Mouse (Mus musculus): Measurements from ENCODE around the gene Ccnj. TPM values are rescaled to one million over a fixed set of nuclear protein-coding genes. Genes with fewer than 3 reads are reported as not detected.

The Ccnj gene
- polyA plus RNA-seq, 1 experiment from 2014 or later = 23.2 TPM

GRCm38 (mm10) chr19:40872955-40873665 is 42.0 kb downstream of the Ccnj start:
- peak; percentile 98 for ATAC-seq
- H3K9ac ChIP-seq (replicated peaks; ENCODE audit: low read depth, low read length) = peak overlapping the region; percentile 64
- no peaks in the 10 kb centered on the region; the same call in 1 of the 2 replicates for H3K9me3 ChIP-seq (ENCODE audit: control insufficient read depth, low read length)
- WGBS = 2% methylated on average over 51 of the region's 51 CpGs
- H3K4me3 ChIP-seq (replicated peaks; ENCODE audit: low read length) = peak overlapping the region; percentile 57
- H3K4me2 ChIP-seq (ENCODE audit: low read length) = peak overlapping the region; percentile 66
- peak overlapping the region; percentile 84 for H3K27ac ChIP-seq (ENCODE audit: low read length)
- H3K36me3 ChIP-seq (ENCODE audit: control insufficient read depth, insufficient read depth) = no peaks in the 10 kb centered on the region
- H3K27me3 ChIP-seq (replicated peaks; ENCODE audit: control insufficient read depth, insufficient read depth, low read length) = peaks cover 44% of the 10 kb centered on the region
- no peaks in the 10 kb centered on the region for H3K4me1 ChIP-seq (replicated peaks; ENCODE audit: control insufficient read depth, insufficient read depth, low read length)

GRCm38 (mm10) chr19:40881700-40882099 is 50.6 kb downstream of the Ccnj start:
- no peak overlapping the region for H3K27ac ChIP-seq (ENCODE audit: low read length)

GRCm38 (mm10) chr19:40888887-40889286 is 57.8 kb downstream of the Ccnj start:
- Histone ChIP-seq H3K4me1 (replicated peaks; ENCODE audit: control insufficient read depth, insufficient read depth, low read length) (no peaks in the 10 kb centered on the region), H3K4me2 (ENCODE audit: low read length) (no peak overlapping the region), H3K36me3 (ENCODE audit: control insufficient read depth, insufficient read depth) (no peaks in the 10 kb centered on the region), H3K27me3 (replicated peaks; ENCODE audit: control insufficient read depth, insufficient read depth, low read length) (peaks cover 53% of the 10 kb centered on the region), H3K9ac (replicated peaks; ENCODE audit: low read depth, low read length) (no peak overlapping the region), H3K9me3 (ENCODE audit: control insufficient read depth, low read length) (peaks cover 3% of the 10 kb centered on the region; the same call in 1 of the 2 replicates), H3K27ac (ENCODE audit: low read length) (no peak overlapping the region), H3K4me3 (replicated peaks; ENCODE audit: low read length) (no peak overlapping the region)
- ATAC-seq = no peak
- WGBS = 83% methylated on average over 1 of the region's 1 CpGs

More at GRCm38 (mm10) chr19:40881700-40882099, 50.6 kb downstream of the Ccnj start:
- Histone ChIP-seq H3K9me3 (ENCODE audit: control insufficient read depth, low read length) (no peaks in the 10 kb centered on the region), H3K4me1 (replicated peaks; ENCODE audit: control insufficient read depth, insufficient read depth, low read length) (no peaks in the 10 kb centered on the region), H3K4me3 (replicated peaks; ENCODE audit: low read length) (no peak overlapping the region), H3K36me3 (ENCODE audit: control insufficient read depth, insufficient read depth) (no peaks in the 10 kb centered on the region), H3K4me2 (ENCODE audit: low read length) (no peak overlapping the region), H3K9ac (replicated peaks; ENCODE audit: low read depth, low read length) (no peak overlapping the region), H3K27me3 (replicated peaks; ENCODE audit: control insufficient read depth, insufficient read depth, low read length) (peaks cover 53% of the 10 kb centered on the region)
- ATAC-seq = no peak
- 84% methylated on average over 4 of the region's 4 CpGs for WGBS

DNA sequence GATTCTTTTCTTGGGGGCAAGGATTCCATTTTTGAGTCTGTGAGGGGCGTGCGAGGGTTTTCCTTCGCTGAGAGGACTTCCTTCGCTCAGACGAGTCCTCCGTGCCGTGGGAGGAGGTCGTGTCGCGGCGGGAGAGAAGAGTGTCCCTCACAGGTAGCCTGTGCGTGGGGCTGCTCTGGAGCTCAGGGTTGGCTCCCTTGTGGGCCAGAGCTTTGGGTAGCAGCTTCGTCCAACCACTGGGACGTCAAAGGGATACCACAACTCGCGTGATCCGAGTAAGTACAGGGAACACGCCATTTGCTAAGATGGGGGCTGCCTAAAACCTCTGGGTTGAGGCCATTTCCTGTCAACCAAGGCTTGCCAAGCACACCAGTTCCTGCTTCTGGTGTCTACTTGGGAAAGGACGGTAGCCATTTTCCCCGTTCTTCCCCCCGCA is 63.0 kb downstream of the Ccnj start:
- no peaks in the 10 kb centered on the region for H3K36me3 ChIP-seq (ENCODE audit: control insufficient read depth, insufficient read depth)
- ATAC-seq = peak; percentile 39; the same call in 1 of the 2 replicates
- WGBS = 45% methylated on average over 21 of the region's 21 CpGs

GRCm38 (mm10) chr19:40894519-40895392 is 63.7 kb downstream of the Ccnj start, which contains the start of gene Zfp518a:
Zfp518a (plus strand) TSS chr19:40894705.
- peak within 1 kb of the TSS; percentile 84 for H3K4me3 ChIP-seq (replicated peaks; ENCODE audit: low read length)
- peaks cover 5% of the 10 kb centered on the region; the same call in 1 of the 2 replicates for H3K9me3 ChIP-seq (ENCODE audit: control insufficient read depth, low read length)
- peak within 1 kb of the TSS; percentile 78 for H3K9ac ChIP-seq (replicated peaks; ENCODE audit: low read depth, low read length)
- ATAC-seq = peak; percentile 96
- H3K4me1 ChIP-seq (replicated peaks; ENCODE audit: control insufficient read depth, insufficient read depth, low read length) = peaks cover 4% of the 10 kb centered on the region
- no peaks in the 10 kb centered on the region for H3K36me3 ChIP-seq (ENCODE audit: control insufficient read depth, insufficient read depth)
- peaks cover 25% of the 10 kb centered on the region for H3K27me3 ChIP-seq (replicated peaks; ENCODE audit: control insufficient read depth, insufficient read depth, low read length)
- peak within 1 kb of the TSS; percentile 93 for H3K27ac ChIP-seq (ENCODE audit: low read length)
- under 1% methylated on average over 80 of the region's 89 CpGs for WGBS
- peak within 1 kb of the TSS; percentile 69 for H3K4me2 ChIP-seq (ENCODE audit: low read length)

More for the DNA sequence above, 63.0 kb downstream of the Ccnj start:
- H3K27me3 ChIP-seq (replicated peaks; ENCODE audit: control insufficient read depth, insufficient read depth, low read length) = peaks cover 28% of the 10 kb centered on the region
- peak overlapping the region; percentile 69 for H3K4me2 ChIP-seq (ENCODE audit: low read length)
- H3K9ac ChIP-seq (replicated peaks; ENCODE audit: low read depth, low read length) = peak overlapping the region; percentile 78
- H3K4me3 ChIP-seq (replicated peaks; ENCODE audit: low read length) = peak overlapping the region; percentile 84
- peaks cover 5% of the 10 kb centered on the region; the same call in 1 of the 2 replicates for H3K9me3 ChIP-seq (ENCODE audit: control insufficient read depth, low read length)
- peak overlapping the region; percentile 93 for H3K27ac ChIP-seq (ENCODE audit: low read length)
- peaks cover 4% of the 10 kb centered on the region for H3K4me1 ChIP-seq (replicated peaks; ENCODE audit: control insufficient read depth, insufficient read depth, low read length)

- H3K4me2 ChIP-seq (ENCODE audit: low read length) = peak overlapping the region; percentile 69
- peaks cover 21% of the 10 kb centered on the region for H3K27me3 ChIP-seq (replicated peaks; ENCODE audit: control insufficient read depth, insufficient read depth, low read length)
- 1% methylated on average over 6 of the region's 6 CpGs for WGBS
- peaks cover 5% of the 10 kb centered on the region; the same call in 1 of the 2 replicates for H3K9me3 ChIP-seq (ENCODE audit: control insufficient read depth, low read length)
- H3K4me1 ChIP-seq (replicated peaks; ENCODE audit: control insufficient read depth, insufficient read depth, low read length) = peaks cover 4% of the 10 kb centered on the region
- ATAC-seq = no peak
- H3K36me3 ChIP-seq (ENCODE audit: control insufficient read depth, insufficient read depth) = no peaks in the 10 kb centered on the region
- peak overlapping the region; percentile 93 for H3K27ac ChIP-seq (ENCODE audit: low read length)
- peak overlapping the region; percentile 78 for H3K9ac ChIP-seq (replicated peaks; ENCODE audit: low read depth, low read length)
- H3K4me3 ChIP-seq (replicated peaks; ENCODE audit: low read length) = peak overlapping the region; percentile 84
Observed at GRCm38 (mm10) chr19:40895393-40895703, 64.3 kb downstream of the Ccnj start.

Small RNA genes within 50 kb of the gene (microRNA-seq; reads per million reads assigned to microRNA genes)
- not detected for gene Mir8092

Other genes with a start within 250 kb of the Ccnj start
- gene Aldh18a1, start 242.8 kb upstream of the Ccnj start, polyA plus RNA-seq (2015; fragmentation: Nextera tagmentation; extraction: Ambion mirVana) = 83.4 and 85.1 TPM in 2 replicates
- gene Tctn3, start 219.0 kb upstream of the Ccnj start, polyA plus RNA-seq (2015; fragmentation: Nextera tagmentation; extraction: Ambion mirVana) = 13.3 and 14.2 TPM in 2 replicates
- 7.8 and 8.5 TPM in 2 replicates for gene Entpd1, start 218.9 kb upstream of the Ccnj start, polyA plus RNA-seq (2015; fragmentation: Nextera tagmentation; extraction: Ambion mirVana)
- gene Cc2d2b, start 82.5 kb upstream of the Ccnj start, polyA plus RNA-seq (2015; fragmentation: Nextera tagmentation; extraction: Ambion mirVana) = 0.20 and 0.60 TPM in 2 replicates
- gene Zfp518a, start 63.4 kb downstream of the Ccnj start, polyA plus RNA-seq (2015; fragmentation: Nextera tagmentation; extraction: Ambion mirVana) = 6.4 and 6.8 TPM in 2 replicates
- 0.51 and 0.56 TPM in 2 replicates for gene Blnk, start 163.3 kb downstream of the Ccnj start, polyA plus RNA-seq (2015; fragmentation: Nextera tagmentation; extraction: Ambion mirVana)
- gene Dntt, start 198.0 kb downstream of the Ccnj start, polyA plus RNA-seq (2015; fragmentation: Nextera tagmentation; extraction: Ambion mirVana) = not detected in 2 replicates
- gene Opalin, start 245.8 kb downstream of the Ccnj start, polyA plus RNA-seq (2015; fragmentation: Nextera tagmentation; extraction: Ambion mirVana) = not detected in 2 replicates

All from forebrain, embryonic 16.5 days (tissue).